Mouse (Mus musculus): ENCODE measurements at regions not wholly inside any gene's neighbourhood (a gene's known extent, or its start where the extent isn't known, plus 50 kb on each side); places are given as distances from the start of the nearest gene placed in this dataset.

- TF ChIP-seq CTCF (IDR thresholded peaks at IDR 0.05; ENCODE audit: low read depth, low read length), result no peak
- TF ChIP-seq POLR2A (IDR thresholded peaks at IDR 0.05; ENCODE audit: extremely low read depth, insufficient read depth, low read length), result no peak
These were observed 830.2 kb downstream of the Rab28 start for GRCm38 (mm10) chr5:40877756-40878155.

All from liver, adult 2 months (tissue).